Mouse (Mus musculus) T-helper 1 cell (primary cell): ENCODE data around the gene Afm.

Source experiments
- in situ Hi-C: fragments of 300-600 bp; cut with MboI, MseI; formaldehyde crosslinking; loops from one replicate; pipeline ENCODE4 v1.15.1; 2025; ENCODE audit warnings: high pct_unique_total_duplicates

Afm gene

GRCm38 (mm10) chr5:90518356-90519100, at the start of gene Afm:
TSS of gene Afm (plus strand) at chr5:90518932.
- in situ Hi-C loops: no loop called here

- in situ Hi-C loops: no loop called here
These were observed 47.9 kb upstream of the Afm start for GRCm38 (mm10) chr5:90470836-90471235.

- in situ Hi-C loops: no loop called here
These were observed 44.8 kb upstream of the Afm start for GRCm38 (mm10) chr5:90473902-90474301.

- in situ Hi-C loops: no loop called here
These were observed 44.4 kb upstream of the Afm start for GRCm38 (mm10) chr5:90474369-90474768.

GRCm38 (mm10) chr5:90476741-90477140, 42.0 kb upstream of the Afm start:
- in situ Hi-C loops: no loop called here

GRCm38 (mm10) chr5:90477308-90478140, 41.2 kb upstream of the Afm start:
- in situ Hi-C loops: no loop called here

- in situ Hi-C loops: no loop called here
These were observed 39.8 kb upstream of the Afm start for GRCm38 (mm10) chr5:90478886-90479285.

GRCm38 (mm10) chr5:90485597-90485996, 33.1 kb upstream of the Afm start:
- in situ Hi-C loops: no loop called here

GRCm38 (mm10) chr5:90488323-90488722, 30.4 kb upstream of the Afm start:
- in situ Hi-C loops: no loop called here

GRCm38 (mm10) chr5:90490518-90490917, 28.2 kb upstream of the Afm start, which contains the start of gene Afp:
TSS of gene Afp (plus strand) at chr5:90490737.
- in situ Hi-C loops: loop anchor here (10.0 kb wide), 1 partner anchor 2004 kb away; no protein-coding TSS in a partner anchor

- in situ Hi-C loops: loop anchor here (10.0 kb wide), 1 partner anchor 2002 kb away; no protein-coding TSS in a partner anchor
These were observed 26.3 kb upstream of the Afm start for GRCm38 (mm10) chr5:90492440-90492839.

- in situ Hi-C loops: loop anchor here (10.0 kb wide), 1 partner anchor 2000 kb away; no protein-coding TSS in a partner anchor
These were observed 24.4 kb upstream of the Afm start for GRCm38 (mm10) chr5:90494308-90494707.

- in situ Hi-C loops: loop anchor here (10.0 kb wide), 1 partner anchor 1995 kb away; no protein-coding TSS in a partner anchor
These were observed 19.2 kb upstream of the Afm start for GRCm38 (mm10) chr5:90499509-90499908.

- in situ Hi-C loops: loop anchor here (5.0 kb wide), 1 partner anchor 298 kb away; no protein-coding TSS in a partner anchor
These were observed 18.0 kb upstream of the Afm start for GRCm38 (mm10) chr5:90500714-90501113.

GRCm38 (mm10) chr5:90501752-90502151, 17.0 kb upstream of the Afm start:
- in situ Hi-C loops: loop anchor here (5.0 kb wide), 1 partner anchor 299 kb away; no protein-coding TSS in a partner anchor

- in situ Hi-C loops: loop anchor here (5.0 kb wide), 1 partner anchor 302 kb away; no protein-coding TSS in a partner anchor
These were observed 14.0 kb upstream of the Afm start for GRCm38 (mm10) chr5:90504742-90505141.

- in situ Hi-C loops: no loop called here
These were observed 12.2 kb upstream of the Afm start for GRCm38 (mm10) chr5:90506507-90506906.

- in situ Hi-C loops: no loop called here
These were observed 11.3 kb upstream of the Afm start for GRCm38 (mm10) chr5:90507411-90507949.

GRCm38 (mm10) chr5:90509828-90510592, 8.7 kb upstream of the Afm start:
- in situ Hi-C loops: loop anchor here (5.0 kb wide), 1 partner anchor 52 kb away; the partner anchor contains the start of gene 5830473C10Rik

GRCm38 (mm10) chr5:90512288-90512955, 6.3 kb upstream of the Afm start:
- in situ Hi-C loops: loop anchor here (5.0 kb wide), 1 partner anchor 50 kb away; the partner anchor contains the start of gene 5830473C10Rik
